Mouse (Mus musculus): ENCODE data around the gene Crygn. TPM values are rescaled to one million over a fixed set of nuclear protein-coding genes. Genes with fewer than 3 reads are reported as not detected.
"Not testable (repeated sequence)": the region's sequence is repeated elsewhere in the genome, so short reads cannot be mapped to it uniquely, and the experiment has no call there.

Gene Crygn
- polyA plus RNA-seq, 1 experiment from 2014 or later = 1.8 TPM

DNA sequence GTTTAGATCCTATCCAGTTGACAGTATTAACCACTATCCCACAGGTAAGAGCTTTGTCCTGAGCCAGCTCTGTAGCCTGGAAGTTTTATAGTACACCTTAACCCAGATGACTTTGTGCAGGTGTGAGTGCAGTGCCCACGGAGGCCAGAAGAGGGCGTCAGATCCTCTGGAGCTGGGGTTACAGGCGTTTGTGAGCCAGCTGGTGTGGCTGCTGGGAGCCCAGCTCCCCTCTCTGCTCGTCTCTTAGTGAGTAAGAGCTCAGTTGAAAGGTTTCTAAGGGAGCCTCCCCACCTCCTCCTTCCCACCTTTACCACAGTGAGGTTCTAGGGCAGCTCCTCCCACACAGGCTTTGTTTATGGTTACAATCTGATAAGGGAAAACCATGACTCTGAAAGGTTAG, 18.9 kb upstream of the Crygn start:
- no peak overlapping the region for H3K9ac ChIP-seq
- ATAC-seq (ENCODE audit: insufficient read depth) (no peak), DNase-seq (no peak)
- H3K27ac ChIP-seq (ENCODE audit: low read depth) = no peak overlapping the region
- no peaks in the 10 kb centered on the region for H3K4me1 ChIP-seq (ENCODE audit: insufficient read depth)
- no peak overlapping the region for H3K4me3 ChIP-seq (ENCODE audit: low read depth, low read length)
- 0 out of 2 replicates have a peak, but pooled peaks cover 6% of the 10 kb centered on the region for H3K27me3 ChIP-seq (ENCODE audit: insufficient read depth, low read length)
- TF ChIP-seq CTCF (IDR thresholded peaks at IDR 0.05; ENCODE audit: low read depth) = peak; percentile 28; the same call in 1 of the 2 replicates
- no peaks in the 10 kb centered on the region for H3K9me3 ChIP-seq (ENCODE audit: low read depth, low read length)
- no peak overlapping the region for H3K4me2 ChIP-seq
- no peaks in the 10 kb centered on the region for H3K36me3 ChIP-seq (ENCODE audit: insufficient read depth)
- WGBS = 54% methylated on average over 4 of the region's 4 CpGs

DNA sequence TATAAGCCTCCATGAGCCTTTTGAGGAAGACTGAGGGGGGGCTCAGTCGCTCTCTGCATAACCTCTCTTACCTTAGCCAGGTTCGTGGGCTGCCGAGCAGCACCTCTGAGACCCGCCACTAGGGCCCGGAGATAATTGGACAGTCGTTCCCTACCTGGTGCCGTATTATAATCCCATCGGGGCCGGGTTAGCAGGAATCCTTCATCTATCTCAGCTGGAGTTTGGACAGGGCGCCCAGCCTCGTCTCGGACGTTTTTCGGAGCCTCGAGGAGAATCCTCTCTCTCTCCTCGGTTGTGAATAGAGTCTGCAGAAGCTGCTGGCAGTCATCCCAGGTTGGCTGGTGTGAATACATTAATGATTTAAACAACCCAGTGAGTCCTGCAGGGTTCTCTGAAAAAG, 16.7 kb upstream of the Crygn start:
- not testable (repeated sequence) for H3K9me3 ChIP-seq (ENCODE audit: low read depth, low read length); ATAC-seq (ENCODE audit: insufficient read depth); H3K9ac ChIP-seq; H3K27me3 ChIP-seq (ENCODE audit: insufficient read depth, low read length); H3K4me3 ChIP-seq (ENCODE audit: low read depth, low read length); H3K4me2 ChIP-seq; H3K4me1 ChIP-seq (ENCODE audit: insufficient read depth); H3K27ac ChIP-seq (ENCODE audit: low read depth); H3K36me3 ChIP-seq (ENCODE audit: insufficient read depth)
- 77% methylated on average over 16 of the region's 16 CpGs for WGBS
- DNase-seq = peak; percentile 17

DNA sequence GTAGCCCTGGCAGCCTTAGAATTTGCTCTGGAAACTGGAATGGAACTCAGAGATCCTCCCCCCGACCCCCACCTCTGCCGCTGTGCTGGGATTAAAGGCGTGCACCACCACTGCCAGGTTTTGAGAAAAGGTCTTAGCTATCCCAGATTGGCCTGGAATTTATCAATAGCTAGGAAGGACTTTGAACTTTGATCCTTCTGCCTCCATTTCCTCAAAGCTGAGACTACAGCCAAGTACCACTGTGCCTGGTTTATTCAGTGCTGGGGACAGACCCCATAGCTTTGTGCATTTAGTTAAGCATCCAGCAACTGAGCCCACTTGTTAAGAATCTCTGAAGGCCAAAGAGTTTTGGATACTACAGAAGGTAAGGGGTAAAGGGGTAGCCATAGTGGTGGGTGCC, 877 bp downstream of the Crygn start:
- WGBS = 63% methylated on average over 3 of the region's 3 CpGs

DNA sequence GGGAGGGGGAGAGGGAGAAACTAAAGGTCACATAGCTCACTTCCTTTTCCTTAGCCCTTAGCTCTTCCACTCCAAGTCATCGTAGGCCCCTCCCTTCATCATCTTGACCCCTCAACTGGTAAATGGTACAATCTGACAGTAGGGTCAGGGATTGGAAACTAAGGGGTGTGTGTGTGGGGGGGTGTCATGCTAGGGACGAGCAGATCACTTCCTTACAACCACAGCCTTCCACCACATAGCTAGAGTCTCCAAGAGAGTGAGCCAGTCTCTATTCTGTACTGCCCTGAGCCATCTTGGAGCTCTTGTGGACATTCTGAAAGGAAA, 5.7 kb downstream of the Crygn start:
- Histone ChIP-seq H3K27ac (ENCODE audit: low read depth) (peak overlapping the region; percentile 96), H3K9me3 (ENCODE audit: low read depth, low read length) (no peaks in the 10 kb centered on the region), H3K9ac (no peak overlapping the region), H3K4me1 (ENCODE audit: insufficient read depth) (peaks cover 20% of the 10 kb centered on the region), H3K36me3 (ENCODE audit: insufficient read depth) (no peaks in the 10 kb centered on the region), H3K4me3 (ENCODE audit: low read depth, low read length) (peak overlapping the region; percentile 55), H3K4me2 (peak overlapping the region; percentile 92), H3K27me3 (ENCODE audit: insufficient read depth, low read length) (no peaks in the 10 kb centered on the region)
- 10% methylated on average over 2 of the region's 2 CpGs for WGBS
- DNase-seq = no peak
- TF ChIP-seq CTCF (IDR thresholded peaks at IDR 0.05; ENCODE audit: low read depth) = no peak
- ATAC-seq (ENCODE audit: insufficient read depth) = no peak; the same call in 1 of the 2 replicates

More for the DNA sequence above, 877 bp downstream of the Crygn start:
- H3K9me3 ChIP-seq (ENCODE audit: low read depth, low read length) = no peaks in the 10 kb centered on the region
- no peak overlapping the region for H3K4me2 ChIP-seq
- DNase-seq (no peak), ATAC-seq (ENCODE audit: insufficient read depth) (no peak)
- H3K27me3 ChIP-seq (ENCODE audit: insufficient read depth, low read length) = no peaks in the 10 kb centered on the region
- H3K27ac ChIP-seq (ENCODE audit: low read depth) = no peak overlapping the region
- no peak overlapping the region for H3K4me3 ChIP-seq (ENCODE audit: low read depth, low read length)
- no peak for TF ChIP-seq CTCF (IDR thresholded peaks at IDR 0.05; ENCODE audit: low read depth)
- H3K9ac ChIP-seq = no peak overlapping the region
- peaks cover 9% of the 10 kb centered on the region; the same call in 1 of the 2 replicates for H3K4me1 ChIP-seq (ENCODE audit: insufficient read depth)
- H3K36me3 ChIP-seq (ENCODE audit: insufficient read depth) = no peaks in the 10 kb centered on the region

DNA sequence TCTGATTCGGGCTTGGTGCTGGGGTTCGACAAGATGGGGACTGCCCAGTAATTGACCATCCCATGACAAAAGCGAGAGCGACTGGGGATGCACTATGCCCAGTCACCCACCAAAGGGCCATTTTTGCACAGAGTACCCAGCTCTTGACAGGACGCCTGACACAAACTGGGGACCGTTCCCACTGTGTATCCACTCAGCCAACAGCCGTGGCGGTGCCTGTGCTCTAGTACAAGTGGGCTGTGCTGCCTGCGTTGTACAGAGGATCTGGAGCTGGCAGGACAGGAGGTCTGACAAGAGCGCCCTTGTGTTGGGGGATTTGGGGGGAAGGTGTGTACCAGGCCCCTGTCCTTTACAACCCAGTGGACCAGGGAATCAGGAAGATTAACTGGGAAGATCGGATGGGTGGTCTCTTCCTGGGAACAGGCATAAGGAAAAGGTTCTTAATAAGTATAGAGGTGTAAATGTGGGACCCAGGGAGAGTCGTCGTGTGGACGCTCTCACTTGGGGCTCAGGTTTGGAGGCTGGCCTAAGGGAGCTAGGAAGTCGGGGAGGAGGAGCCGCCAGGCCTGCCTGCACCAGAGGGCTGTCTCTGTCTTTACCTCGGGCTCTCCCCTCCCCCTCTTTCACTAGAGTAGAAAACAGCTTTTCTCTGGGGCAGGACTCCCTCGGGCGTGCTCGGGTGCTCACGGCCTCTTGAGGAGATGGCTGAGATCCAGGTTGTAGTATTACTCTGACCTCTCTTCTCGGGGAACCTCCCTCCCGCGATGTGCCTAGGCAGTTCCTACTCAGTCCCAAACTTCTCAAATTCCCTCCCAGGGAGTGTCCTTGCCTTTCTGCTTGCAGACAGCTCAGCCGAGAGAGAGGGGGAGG, 6.3 kb downstream of the Crygn start:
- H3K36me3 ChIP-seq (ENCODE audit: insufficient read depth) = no peaks in the 10 kb centered on the region
- H3K27ac ChIP-seq (ENCODE audit: low read depth) = peak overlapping the region; percentile 96
- 2% methylated on average over 25 of the region's 25 CpGs for WGBS
- no peak for TF ChIP-seq CTCF (IDR thresholded peaks at IDR 0.05; ENCODE audit: low read depth)
- peak overlapping the region; percentile 87 for H3K9ac ChIP-seq
- DNase-seq (peak; percentile 87), ATAC-seq (ENCODE audit: insufficient read depth) (peak; percentile 74)
- H3K4me2 ChIP-seq = peak overlapping the region; percentile 92
- H3K9me3 ChIP-seq (ENCODE audit: low read depth, low read length) = no peaks in the 10 kb centered on the region
- H3K27me3 ChIP-seq (ENCODE audit: insufficient read depth, low read length) = no peaks in the 10 kb centered on the region
- peaks cover 20% of the 10 kb centered on the region for H3K4me1 ChIP-seq (ENCODE audit: insufficient read depth)
- peak overlapping the region; percentile 55 for H3K4me3 ChIP-seq (ENCODE audit: low read depth, low read length)

DNA sequence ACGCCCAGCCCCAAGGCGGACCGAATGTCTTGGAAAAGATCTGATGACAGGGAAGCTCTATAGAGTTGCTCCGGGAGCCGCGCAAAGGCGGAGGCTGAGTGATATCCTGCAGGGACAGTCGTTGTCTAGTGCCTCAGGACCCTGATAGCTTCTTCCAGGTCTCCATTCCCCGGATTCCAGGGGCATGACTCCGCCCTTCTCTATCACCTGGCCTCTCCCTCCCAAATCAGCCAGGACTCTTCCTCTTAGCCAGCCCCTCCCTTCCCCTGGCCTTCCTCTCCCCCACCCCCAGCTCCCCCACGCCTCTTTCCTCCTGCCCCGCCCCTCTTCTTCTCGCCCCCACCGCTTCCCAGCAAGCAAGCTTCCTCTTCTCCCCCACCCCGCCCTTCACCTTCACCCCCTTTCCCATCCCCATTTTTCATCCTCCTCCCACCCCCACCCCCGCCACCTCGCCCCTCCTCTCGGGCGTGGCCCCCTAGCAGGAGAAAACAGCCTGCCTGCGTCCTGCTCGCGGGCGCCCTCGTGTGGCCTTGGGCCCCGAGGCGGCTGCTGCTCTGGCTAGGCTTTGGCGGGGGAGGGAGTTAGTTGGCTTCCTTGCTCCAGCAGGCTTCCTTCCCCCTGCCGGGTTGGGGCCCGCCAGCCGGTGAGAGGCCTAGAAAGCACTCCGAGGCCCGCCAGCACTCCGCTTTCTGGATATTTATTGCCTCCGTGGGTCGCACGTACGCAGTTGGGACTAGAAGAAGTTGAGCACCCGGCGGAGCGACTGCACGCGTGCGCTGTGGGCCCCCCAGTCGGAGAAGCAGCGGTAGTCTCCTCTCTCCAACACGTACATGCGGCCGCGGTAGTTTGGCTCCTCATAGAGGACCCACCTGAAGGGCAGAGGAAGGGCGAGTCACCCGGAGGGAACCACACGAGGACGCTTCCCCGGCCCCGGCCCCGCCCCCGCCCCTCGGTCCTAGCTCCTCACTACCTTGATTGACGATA, 7.2 kb downstream of the Crygn start:
- Histone ChIP-seq H3K27ac (ENCODE audit: low read depth) (peak overlapping the region; percentile 96), H3K27me3 (ENCODE audit: insufficient read depth, low read length) (no peaks in the 10 kb centered on the region), H3K36me3 (ENCODE audit: insufficient read depth) (no peaks in the 10 kb centered on the region), H3K4me1 (ENCODE audit: insufficient read depth) (peaks cover 20% of the 10 kb centered on the region), H3K9me3 (ENCODE audit: low read depth, low read length) (no peaks in the 10 kb centered on the region), H3K4me3 (ENCODE audit: low read depth, low read length) (peak overlapping the region; percentile 55), H3K4me2 (peak overlapping the region; percentile 92), H3K9ac (peak overlapping the region; percentile 87)
- peak; percentile 91 for TF ChIP-seq CTCF (IDR thresholded peaks at IDR 0.05; ENCODE audit: low read depth)
- peak; percentile 72 for ATAC-seq (ENCODE audit: insufficient read depth)
- peak; percentile 97 for DNase-seq
- WGBS = 2% methylated on average over 57 of the region's 59 CpGs

DNA sequence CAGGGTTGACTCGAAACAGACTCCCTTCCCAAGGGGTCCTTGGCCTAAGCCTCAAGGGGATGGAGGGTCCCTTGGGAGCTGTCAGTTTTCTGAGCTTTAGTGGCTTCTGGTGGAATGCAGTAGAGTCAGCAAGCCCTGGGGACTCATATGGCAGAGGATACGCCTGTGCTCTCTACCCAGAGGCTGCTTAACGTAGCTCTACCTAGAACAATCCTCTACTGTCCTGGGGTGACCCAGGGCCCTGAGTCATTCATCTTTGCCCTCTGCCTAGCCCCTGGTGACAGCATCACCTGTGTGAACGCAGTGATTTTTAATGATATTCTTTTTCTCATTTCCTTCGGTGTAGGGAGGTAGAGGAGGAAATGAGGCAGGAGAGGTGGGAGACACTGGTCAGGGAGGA, 8.1 kb downstream of the Crygn start:
- 52% methylated on average over 5 of the region's 5 CpGs for WGBS
- peak overlapping the region; percentile 63; the same call in 1 of the 2 replicates for H3K27ac ChIP-seq (ENCODE audit: low read depth)
- no peak for DNase-seq
- H3K4me3 ChIP-seq (ENCODE audit: low read depth, low read length) = peak overlapping the region; percentile 55
- H3K9ac ChIP-seq = peak overlapping the region; percentile 87
- no peaks in the 10 kb centered on the region for H3K9me3 ChIP-seq (ENCODE audit: low read depth, low read length)
- no peak for ATAC-seq (ENCODE audit: insufficient read depth)
- TF ChIP-seq CTCF (IDR thresholded peaks at IDR 0.05; ENCODE audit: low read depth) = no peak
- H3K4me2 ChIP-seq = peak overlapping the region; percentile 92
- no peaks in the 10 kb centered on the region for H3K27me3 ChIP-seq (ENCODE audit: insufficient read depth, low read length)
- H3K4me1 ChIP-seq (ENCODE audit: insufficient read depth) = peaks cover 14% of the 10 kb centered on the region
- no peaks in the 10 kb centered on the region for H3K36me3 ChIP-seq (ENCODE audit: insufficient read depth)

All from lung, embryonic 14.5 days (tissue).